Mouse (Mus musculus) liver, embryonic 14 days (tissue): ENCODE measurements around the gene Zfp954. TPM values are rescaled to one million over a fixed set of nuclear protein-coding genes. Genes with fewer than 3 reads are reported as not detected.

Experiments
- polyA plus RNA-seq: library from polyadenylated mRNA; depleted of rRNA; stranded (reverse); fragments of >200 nt; gene quantifications from 2 replicates; pipeline ENCODE4 v1.2.3, GENCODE M21; 2012; rRNA removed

The Zfp954 gene
- polyA plus RNA-seq = 3.5 and 3.6 TPM in 2 replicates

DNA sequence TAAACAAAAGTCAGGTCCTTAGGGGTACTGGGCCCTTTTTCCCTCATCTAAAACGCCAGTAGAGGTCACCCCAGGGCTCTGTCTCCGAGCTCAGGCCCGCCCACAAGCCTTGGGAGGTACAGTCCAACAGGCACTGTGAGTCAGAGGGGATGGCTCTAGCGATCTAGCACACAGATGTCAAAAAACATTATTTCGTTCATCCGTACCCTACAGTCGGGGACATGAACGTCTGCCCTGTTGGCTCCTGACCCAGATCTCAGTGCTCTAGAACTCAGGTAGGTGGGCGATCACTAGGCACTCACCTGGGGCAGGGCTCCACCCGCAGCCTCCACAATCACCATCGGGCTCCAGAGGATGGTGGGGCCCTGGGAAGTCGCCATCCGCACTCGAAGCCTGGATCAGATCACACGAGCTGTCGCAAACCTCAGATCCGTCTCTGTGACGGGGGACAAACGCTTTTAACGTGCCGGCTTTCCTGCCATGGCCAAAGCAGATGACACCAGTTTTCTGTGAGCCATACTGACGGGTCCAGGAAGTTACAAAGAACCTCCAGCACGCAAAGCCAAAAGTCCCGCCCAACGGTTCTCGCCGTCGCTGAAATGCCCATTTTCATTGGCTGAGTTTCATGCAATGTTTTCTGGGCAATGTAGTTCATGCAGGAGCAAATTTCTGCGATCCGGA, at the start of gene Zfp954:
Gene Zfp954, minus strand, starts transcription at position 568 of the 681 bp plus-strand sequence.

DNA sequence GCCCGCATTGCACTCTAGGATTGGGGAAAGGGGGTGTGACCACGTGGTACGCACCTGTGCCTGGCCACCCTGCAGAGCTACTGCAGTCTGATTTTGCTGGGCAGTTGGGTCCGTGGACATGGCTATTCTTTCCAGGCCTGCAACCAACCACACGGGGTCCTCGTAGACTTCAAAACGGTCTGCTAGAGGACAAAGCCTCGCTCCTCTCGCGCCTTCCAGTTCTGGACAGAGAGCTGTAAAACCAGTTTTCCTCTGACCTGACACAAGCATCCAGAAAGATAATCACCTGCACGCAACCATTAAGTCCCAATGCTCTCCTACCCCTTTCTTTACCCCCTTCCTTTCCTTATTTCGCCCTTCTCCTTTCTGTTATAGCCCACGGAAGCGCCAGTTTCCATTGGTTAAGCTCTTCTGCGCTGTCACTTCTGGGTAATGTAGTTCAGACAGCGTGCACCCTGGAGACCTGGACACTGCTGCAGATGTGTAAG, 15.1 kb upstream of the Zfp954 start, which contains the start of gene Zfp773:
Gene Zfp773, minus strand, starts transcription at position 377 of the 488 bp plus-strand sequence.

Other genes starting within 250 kb of the Zfp954 start
- gene Aurkc, start 126.2 kb downstream of the Zfp954 start, polyA plus RNA-seq = not detected in 2 replicates
- gene Zfp773, start 15.3 kb upstream of the Zfp954 start, polyA plus RNA-seq = 0.10 TPM in 2 replicates
- 0.25 and 0.39 TPM in 2 replicates for gene Zfp418, start 49.8 kb upstream of the Zfp954 start, polyA plus RNA-seq
- 0.98 and 1.1 TPM in 2 replicates for gene Zfp772, start 88.5 kb upstream of the Zfp954 start, polyA plus RNA-seq
- 0.37 and 0.38 TPM in 2 replicates for gene Vmn2r29, start 125.8 kb upstream of the Zfp954 start, polyA plus RNA-seq
- gene Gm45844, start 156.8 kb upstream of the Zfp954 start, polyA plus RNA-seq = 0.35 and 0.47 TPM in 2 replicates
- 6.0 and 7.0 TPM in 2 replicates for gene Clcn4, start 179.4 kb upstream of the Zfp954 start, polyA plus RNA-seq
- gene Vmn2r30, start 216.1 kb upstream of the Zfp954 start, polyA plus RNA-seq = not detected in 2 replicates